Mouse (Mus musculus): ENCODE data around the gene Ttc9. TPM values are rescaled to one million over a fixed set of nuclear protein-coding genes. Genes with fewer than 3 reads are reported as not detected.

Ttc9 gene
- 5.6 and 21.8 TPM in 2 replicates for polyA plus RNA-seq (2021; fragmentation: Nextera tagmentation)
- long read RNA-seq, experiment 1, transcript Ttc9-201 (3 exons, 2,042 nt): major isoform, 12 of 33 reads
- long read RNA-seq, experiment 1, partial matches to known transcripts: 15 of 33 reads
- long read RNA-seq, experiment 1, other reads (novel, unspliced or antisense): 6 of 33 reads
- long read RNA-seq, experiment 2, partial matches to known transcripts: 2 of 9 reads
- long read RNA-seq, experiment 2, other reads (novel, unspliced or antisense): 6 of 9 reads

DNA sequence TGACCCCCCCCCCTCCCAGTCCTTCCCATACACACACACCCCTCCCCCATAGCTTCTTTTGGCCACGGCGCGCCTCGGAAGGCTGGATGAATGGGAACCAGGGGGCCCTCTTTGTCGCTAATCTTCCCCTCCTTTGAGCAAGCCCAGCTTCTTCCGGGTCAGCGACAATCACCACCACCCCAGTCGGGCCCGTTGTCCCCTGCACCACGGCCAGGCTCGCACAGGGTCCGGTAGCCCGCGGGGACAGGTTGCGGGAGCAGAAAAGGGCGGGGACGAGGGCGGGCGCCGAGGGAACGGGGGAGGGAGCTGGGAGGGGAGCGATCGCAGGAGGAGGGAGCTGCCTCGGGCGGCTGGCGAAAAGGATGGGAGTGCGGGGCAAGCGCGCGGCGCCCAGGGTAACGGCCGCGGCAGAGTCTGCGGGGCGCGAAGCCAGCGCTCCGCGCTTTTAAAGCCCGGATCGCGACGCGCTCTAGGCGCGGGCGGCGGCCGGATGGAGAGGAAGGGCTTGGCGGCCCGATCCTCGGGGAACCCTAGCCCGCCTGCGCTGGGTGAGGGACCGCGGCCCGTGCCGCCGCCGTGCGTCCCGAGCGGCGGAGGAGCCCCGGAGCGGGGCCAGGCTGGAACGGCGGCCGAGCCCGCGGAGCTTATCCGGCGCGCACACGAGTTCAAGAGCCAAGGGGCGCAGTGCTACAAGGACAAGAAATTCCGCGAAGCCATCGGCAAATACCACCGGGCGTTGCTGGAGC lies at the start of gene Ttc9:
Ttc9 (plus strand) TSS at position 335 of the 746 bp plus-strand sequence.

DNA sequence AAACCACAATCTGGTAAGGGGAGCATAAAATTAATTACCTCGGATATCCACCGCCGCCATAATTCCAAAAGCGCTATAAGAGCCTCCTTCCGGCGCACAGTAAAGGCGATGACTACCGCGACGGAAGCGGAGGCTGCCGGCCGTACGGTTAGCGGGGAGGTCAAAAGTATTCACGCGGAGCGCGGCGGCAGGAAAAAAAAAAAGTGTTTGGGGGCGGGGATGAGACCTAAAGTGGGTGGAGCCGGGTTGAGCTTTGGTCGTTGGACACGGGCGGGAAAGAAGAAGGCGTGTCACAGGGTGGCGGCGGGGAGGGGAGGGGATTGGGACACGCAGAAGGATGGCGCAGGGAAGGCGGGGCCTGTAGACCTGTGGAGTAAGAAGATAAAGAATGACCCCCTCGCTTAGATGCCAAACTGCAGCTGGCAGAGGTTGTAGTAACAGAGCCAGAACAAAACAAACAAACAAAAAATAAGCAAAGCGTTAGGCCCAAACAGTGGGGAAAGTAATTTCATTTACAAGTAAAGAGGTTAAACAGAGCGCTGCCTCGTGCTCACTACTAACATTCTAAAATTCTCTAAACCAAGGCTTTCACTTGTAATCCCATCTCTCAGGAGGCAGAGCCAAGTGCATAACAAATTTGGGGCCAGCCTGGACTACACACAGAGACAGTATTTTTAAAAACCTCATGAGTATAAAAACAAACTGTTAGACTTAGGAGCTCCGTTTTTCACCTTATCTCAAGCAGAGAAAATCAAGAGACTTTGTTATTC lies 36.0 kb upstream of the Ttc9 start, which contains the start of gene Med6:
Med6 (minus strand) TSS at position 107 of the 770 bp plus-strand sequence.

Other genes starting within 250 kb of the Ttc9 start
- 0.11 and 0.17 TPM in 2 replicates for gene Adam4, start 209.3 kb upstream of the Ttc9 start, polyA plus RNA-seq (2021; fragmentation: Nextera tagmentation)
- gene Cox16, start 146.1 kb upstream of the Ttc9 start, polyA plus RNA-seq (2021; fragmentation: Nextera tagmentation): 101 and 129 TPM in 2 replicates
- gene Gm20498, start 98.3 kb upstream of the Ttc9 start, polyA plus RNA-seq (2021; fragmentation: Nextera tagmentation): 37.0 and 56.7 TPM in 2 replicates
- gene Synj2bp, start 98.3 kb upstream of the Ttc9 start, polyA plus RNA-seq (2021; fragmentation: Nextera tagmentation): 16.6 and 29.6 TPM in 2 replicates
- gene Adam21, start 62.8 kb upstream of the Ttc9 start, polyA plus RNA-seq (2021; fragmentation: Nextera tagmentation): 0.18 and 0.20 TPM in 2 replicates
- gene Med6, start 36.2 kb upstream of the Ttc9 start, polyA plus RNA-seq (2021; fragmentation: Nextera tagmentation): 36.8 and 42.7 TPM in 2 replicates
- 3.2 and 7.3 TPM in 2 replicates for gene Map3k9, start 149.9 kb downstream of the Ttc9 start, polyA plus RNA-seq (2021; fragmentation: Nextera tagmentation)
- 17.7 TPM in 2 replicates for gene Pcnx, start 228.8 kb downstream of the Ttc9 start, polyA plus RNA-seq (2021; fragmentation: Nextera tagmentation)

Data from left cerebral cortex, adult 6 months (tissue).